Mouse (Mus musculus) kidney, postnatal 10 days (tissue): Measurements from ENCODE around the gene Cttn.
A peak's percentile ranks its signal among the peaks of the same experiment; 100 is the strongest.

Experiments used
- DNase-seq: peaks from one replicate; pipeline ENCODE4 v3.0.0; 2021; ENCODE audit warnings: mixed read lengths

The Cttn gene

DNA sequence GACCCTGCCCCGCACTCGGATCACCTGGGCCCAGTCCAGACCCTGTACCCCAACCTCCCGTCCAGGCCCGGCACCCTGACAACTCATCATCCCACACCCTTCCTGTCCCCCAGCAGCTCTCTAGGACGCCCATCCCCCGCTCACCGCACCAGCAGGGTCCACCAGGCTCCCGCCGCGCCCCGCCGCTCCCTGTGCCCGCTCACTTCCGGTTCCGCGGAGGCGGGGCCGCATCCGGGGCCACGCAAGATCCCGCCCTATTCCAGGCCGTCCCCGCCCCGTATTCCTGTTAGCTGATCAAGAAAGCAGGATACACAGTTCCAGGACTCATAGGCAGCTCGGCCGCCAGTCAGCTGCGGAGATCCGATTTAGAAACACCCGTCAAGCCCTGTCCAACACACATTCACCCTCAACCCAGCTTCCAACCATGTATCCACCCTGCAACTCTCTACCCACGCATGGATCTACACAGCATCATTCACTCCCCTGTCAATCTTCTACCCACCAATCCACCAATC lies at the start of gene Cttn:
Gene Cttn, minus strand, starts transcription at position 465 of the 515 bp plus-strand sequence.
- DNase-seq = peak; percentile 96

DNA sequence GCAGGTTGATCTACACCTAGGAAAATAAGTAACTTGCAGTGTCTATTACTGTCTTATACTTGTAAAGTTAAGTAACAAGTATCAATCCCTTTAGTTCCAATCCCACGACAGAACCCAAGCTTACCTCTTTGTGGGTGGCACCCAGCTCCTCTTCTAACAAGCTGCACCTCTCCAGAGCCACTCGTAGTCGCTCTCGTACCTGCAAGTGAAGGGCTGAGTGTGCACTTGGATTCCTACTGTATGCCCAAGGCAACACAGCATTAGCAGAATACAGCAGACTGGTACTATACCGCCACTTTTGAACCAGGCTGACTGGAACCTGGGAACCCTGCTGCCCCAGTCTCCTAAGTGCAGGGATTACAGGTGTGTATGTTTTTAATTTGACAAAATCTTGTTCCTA lies 49.0 kb upstream of the Cttn start:
- no peak for DNase-seq

DNA sequence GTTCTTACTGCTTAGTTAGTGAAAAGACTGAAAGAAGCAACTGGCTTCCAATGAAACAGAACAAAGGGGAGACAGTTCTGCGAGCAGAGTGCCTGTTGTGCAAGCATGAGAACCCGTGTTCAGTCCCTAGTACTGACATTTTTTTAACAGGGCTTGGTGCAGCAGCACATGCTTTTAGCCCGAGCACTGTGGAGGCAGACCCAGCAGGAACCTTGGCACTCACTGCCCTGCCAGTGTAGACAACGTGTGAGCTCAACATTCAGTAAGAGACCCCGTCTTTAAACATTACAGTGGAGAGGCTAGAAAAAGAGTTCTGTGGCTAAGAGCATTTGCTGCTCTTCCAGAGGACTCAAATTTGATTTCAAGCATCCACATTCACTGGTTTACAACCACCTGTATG lies 45.9 kb upstream of the Cttn start:
- DNase-seq = no peak

DNA sequence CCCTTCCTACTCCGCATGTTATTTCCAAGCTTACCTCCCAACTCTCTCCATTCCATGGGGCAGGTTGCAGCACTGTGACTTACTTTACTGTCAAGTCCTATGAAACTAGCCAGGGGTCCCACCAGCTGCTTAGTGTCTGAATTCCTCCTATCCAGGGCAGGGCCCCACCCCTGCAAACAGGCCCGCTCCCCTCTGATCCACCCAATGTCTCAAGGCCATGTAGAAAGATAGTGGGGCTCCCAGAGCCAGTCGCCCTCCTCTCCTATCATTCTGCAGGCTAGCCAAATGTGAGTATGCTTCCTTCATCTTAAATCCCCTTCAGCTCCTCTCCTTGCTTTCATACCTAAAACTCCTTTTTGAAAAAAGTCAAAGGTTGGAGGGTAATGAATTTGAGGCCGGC lies 38.3 kb upstream of the Cttn start:
- no peak for DNase-seq

- no peak for DNase-seq
Measured at GRCm38 (mm10) chr7:144506807-144507206, 36.0 kb upstream of the Cttn start.

DNA sequence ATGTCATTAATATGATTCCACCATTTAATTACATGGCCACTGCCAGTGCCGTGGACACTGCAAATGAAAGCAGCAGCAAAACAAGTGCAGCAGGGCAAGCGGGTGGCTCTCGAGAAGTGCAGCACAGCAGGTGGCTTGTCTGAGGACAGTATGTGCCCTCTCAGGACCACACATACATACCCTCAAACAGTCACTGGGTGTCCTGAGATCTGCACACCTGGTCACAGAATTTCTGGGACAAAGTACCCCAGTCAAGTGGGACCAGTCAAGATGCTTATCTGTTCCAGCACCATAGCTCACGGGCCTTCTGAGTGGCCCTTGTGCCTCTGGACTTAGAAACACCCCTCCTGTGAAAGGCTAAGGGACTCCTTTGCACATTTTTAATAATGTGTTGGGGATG lies 33.1 kb upstream of the Cttn start:
- no peak for DNase-seq

- no peak for DNase-seq
Measured at GRCm38 (mm10) chr7:144492931-144493330, 22.1 kb upstream of the Cttn start.

DNA sequence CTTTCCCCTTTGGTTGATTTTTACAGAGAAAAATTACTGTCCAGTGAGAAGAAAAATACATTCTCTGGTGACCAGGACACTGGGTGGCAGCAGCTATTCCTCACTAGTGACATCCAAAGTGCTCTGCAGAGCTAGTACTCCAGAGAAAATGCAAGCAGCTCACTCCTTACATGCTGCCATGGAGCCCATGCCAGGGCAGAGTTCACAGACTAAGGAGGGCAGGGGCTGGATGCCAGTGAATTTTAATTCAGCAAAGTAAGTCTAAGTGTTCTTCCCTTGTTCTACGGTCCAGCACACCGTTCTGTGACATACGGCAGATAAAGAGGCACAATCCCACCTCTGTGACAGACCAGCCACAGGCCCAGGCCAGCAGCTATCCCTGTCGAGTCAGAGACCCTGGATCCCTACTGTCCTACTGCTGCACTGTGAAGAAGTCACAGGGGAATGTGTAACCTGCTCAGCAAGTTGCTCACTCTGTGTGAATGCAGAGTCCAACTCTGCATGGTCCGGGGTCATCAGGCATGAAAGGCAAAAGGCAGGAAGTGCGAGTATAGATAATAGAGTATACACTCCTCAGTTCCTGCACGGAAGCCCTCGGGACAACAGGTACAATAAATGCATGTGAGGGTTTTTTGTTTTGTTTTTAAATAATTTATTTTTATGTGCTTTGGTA lies 19.5 kb upstream of the Cttn start:
- peak; percentile 35 for DNase-seq

DNA sequence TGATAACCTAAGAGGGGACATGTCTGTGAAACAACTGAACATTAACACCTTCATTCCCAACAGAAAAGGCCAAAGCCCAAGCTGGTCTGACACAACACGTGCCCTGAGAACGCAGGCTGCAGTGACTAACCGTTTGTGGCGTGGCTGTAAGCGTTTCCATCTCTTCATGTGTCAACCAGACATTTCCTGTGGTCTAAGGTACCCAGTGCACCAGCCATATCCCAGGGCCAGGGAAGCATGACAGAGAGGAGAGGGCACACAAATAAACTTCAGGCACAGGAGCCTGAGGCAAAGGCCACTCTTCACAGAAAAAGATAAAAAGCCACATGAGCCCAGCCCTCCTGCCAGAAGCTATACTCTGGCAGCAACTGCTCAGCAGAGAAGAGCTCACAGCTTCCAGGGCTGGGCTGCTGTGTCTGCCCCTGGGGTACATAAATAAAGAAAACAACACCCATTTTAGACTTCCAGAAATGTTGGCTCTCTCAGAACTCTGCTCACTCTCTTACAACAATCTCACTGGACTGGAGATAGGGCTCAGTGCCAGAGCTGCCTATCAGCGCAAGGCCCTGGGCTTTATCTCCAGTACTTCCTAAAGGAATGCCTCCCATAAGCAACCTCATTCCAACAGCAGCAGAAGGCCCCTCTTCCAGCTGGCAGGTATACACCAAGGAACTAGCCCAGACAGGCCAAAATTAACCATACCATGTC lies 18.4 kb upstream of the Cttn start:
- DNase-seq = no peak

- no peak for DNase-seq
Measured at GRCm38 (mm10) chr7:144480314-144480713, 9.5 kb upstream of the Cttn start.

DNA sequence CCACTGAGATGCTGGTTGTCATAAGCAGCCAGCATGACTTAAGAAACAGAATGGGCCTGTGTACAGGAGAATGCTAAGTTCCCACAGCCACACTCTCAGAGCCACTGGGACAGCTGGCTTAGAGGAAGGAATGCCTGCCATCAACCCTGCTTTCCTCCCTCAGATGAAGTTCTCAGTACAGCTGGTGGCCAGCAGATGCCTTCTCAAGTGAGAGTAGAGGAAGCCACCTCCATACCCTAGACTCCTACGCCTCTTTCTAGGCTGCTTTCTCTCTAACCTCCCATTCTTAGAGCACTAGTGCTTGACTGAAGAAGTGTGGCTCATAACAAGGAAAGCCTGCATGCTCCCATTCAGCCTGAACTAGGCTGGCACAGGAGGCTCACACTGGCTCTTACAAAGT lies 8.8 kb upstream of the Cttn start:
- no peak for DNase-seq

GRCm38 (mm10) chr7:144475741-144476140 lies 4.9 kb upstream of the Cttn start:
- DNase-seq = peak; percentile 44

- no peak for DNase-seq
Measured at GRCm38 (mm10) chr7:144473486-144473885, 2.7 kb upstream of the Cttn start.

DNA sequence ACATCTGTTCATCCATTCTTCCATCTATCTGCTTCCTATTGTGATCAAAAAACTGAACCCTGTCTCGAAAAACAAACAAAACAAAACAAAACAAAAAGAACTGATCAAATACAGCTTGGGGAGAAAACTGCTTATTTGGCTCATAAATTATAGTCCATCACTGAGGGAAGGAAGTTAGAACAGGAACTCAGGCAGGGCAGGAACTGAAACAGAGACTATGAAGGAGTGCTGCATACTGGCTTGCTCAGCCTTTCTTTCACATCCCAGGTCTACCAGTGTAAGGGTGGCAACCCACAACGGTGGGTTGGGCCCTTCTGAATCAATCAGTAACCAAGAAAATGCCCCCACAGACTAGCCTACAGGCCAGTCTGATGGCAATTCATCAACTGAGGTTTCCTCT lies 294 bp upstream of the Cttn start:
- DNase-seq = no peak

GRCm38 (mm10) chr7:144469908-144470544 lies 783 bp downstream of the Cttn start:
- DNase-seq = peak; percentile 36

DNA sequence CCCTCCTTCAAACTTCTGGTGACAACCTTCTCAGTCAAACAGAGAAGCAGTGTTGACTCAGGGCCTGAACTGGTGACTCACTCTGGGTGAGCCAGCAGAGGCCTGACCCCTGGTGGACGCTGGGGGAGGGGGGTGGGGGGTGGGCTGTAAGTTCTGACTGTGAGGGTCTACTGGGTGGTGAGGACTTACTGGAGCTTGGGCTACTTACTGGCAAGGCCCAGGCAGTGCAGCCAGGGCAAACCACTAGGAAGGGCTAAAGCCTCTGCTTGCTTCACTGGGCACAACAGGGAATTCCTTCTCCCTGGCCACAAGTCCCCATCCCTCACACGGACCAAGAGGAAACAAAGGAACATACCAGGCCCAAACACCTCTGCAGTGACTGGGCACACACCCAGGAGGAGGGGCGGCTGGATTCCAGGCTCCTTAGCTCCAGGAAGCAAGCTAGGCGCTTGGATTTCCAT lies 1.6 kb downstream of the Cttn start:
- peak; percentile 75 for DNase-seq

- DNase-seq = no peak
Measured at GRCm38 (mm10) chr7:144468741-144469140, 2.1 kb downstream of the Cttn start.

GRCm38 (mm10) chr7:144462577-144462976 lies 8.2 kb downstream of the Cttn start:
- DNase-seq = no peak

DNA sequence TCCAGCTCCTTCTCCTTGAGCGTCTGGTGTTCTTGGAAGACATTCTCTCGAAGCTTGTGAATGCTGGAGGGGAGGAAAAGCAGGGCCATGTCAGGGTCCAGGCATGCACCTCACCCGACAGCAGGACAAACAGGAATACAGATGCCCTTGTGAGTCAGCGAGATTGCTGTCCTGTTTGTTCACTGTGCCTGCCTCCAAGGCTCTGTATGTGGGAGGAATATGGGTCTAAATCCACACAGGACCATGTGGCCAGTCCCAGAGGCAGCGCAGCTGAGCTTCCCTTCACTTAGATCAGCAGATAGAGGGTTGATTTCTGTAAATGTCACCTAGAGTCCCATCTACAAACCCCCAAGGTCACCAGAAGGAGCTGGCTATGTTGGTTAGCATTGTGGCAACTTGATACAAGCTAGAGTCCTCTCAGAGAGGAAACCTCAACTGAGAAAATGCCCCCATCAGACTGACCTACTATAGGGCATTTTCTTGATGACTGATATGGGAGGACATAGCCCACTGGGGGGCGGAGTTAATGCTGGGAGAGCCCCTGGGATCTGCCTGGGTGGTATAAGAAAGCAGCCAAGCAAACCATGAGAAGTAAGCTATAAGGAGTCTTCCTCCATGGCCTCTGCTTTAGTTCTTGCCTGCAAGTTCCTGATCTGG lies 9.4 kb downstream of the Cttn start:
- no peak for DNase-seq

DNA sequence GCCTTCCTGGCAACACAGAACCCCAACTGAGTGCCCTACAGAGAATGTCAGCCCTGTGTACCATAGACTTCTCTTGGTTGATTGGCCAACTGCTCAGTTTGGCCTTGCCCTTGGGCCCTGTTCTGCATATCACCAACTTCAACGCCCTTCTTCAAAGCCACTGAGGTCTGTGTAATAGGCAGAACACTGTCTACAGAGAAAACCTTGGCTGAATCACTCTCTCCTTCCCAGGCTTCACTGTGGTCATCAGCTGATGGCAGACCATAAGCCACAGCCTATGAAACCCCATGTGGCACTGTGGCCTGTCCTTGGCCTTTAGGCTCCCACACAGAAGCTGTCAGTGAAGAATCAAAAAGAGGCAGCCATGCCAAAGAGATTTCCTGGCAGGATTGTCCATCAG lies 11.9 kb downstream of the Cttn start:
- no peak for DNase-seq

- DNase-seq = no peak
Measured at GRCm38 (mm10) chr7:144450661-144451060, 20.1 kb downstream of the Cttn start.

DNA sequence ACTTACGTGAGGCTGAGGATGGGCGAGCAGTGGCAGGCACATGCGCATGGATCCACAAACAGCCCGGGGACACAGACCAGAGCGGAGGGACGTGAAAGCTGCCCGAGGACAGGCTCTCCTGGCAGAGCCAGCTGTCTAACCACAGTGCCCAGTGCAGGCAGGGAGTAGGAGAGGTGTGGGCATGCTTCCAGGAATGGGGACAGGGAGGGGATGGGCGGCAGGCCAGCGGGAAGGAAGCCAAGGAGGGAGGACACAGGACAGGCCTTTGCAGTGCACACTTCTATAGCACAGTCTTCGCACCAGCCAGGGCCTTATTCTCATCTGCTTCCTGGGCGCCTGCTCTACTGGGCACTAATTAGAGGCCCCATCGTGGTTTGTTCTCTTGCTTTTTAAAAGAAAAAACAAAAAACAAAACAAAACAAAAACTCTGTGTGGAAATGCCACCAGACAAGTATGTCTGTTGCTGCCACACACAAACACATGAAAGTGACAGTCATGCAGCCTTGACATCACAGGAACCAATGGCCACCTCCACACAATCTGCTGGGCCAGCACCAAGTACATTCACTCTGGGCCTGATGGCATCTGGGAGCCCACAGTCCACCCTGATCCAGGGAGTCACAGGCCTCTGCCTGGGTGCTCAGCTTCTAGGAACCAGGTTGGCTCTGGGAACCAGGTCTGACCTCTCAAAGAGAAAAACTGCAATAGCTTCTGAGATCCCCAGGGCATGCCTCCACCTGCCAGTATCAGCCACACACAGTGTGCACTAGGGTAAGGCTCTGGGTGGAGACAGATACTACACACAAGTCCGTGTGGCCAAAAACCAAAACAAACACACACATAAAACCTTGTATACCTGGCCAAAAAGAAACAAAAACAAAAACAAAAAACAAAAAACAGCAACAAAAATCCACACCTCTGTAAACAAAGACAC lies 20.9 kb downstream of the Cttn start:
- DNase-seq = peak; percentile 81
